Mouse (Mus musculus) ES-Bruce4 (cell line): ENCODE results near the gene Rspo4. TPM values are rescaled to one million over a fixed set of nuclear protein-coding genes. Genes with fewer than 3 reads are reported as not detected.

Source experiments
- H3K27ac ChIP-seq: 2 replicates; pipeline ENCODE4 v1.5.1; 2012; ENCODE audit warnings: low read length, inconsistent platforms; ENCODE audit not compliant: insufficient read depth
- H3K27me3 ChIP-seq: 2 replicates; pipeline ENCODE4 v1.6.1; 2012; ENCODE audit warnings: mild to moderate bottlenecking, low read length, inconsistent platforms; ENCODE audit not compliant: control insufficient read depth, poor library complexity, insufficient read depth, severe bottlenecking
- H3K36me3 ChIP-seq: 2 replicates; pipeline ENCODE4 v1.6.1; 2012; ENCODE audit warnings: inconsistent platforms, mild to moderate bottlenecking, low read length, moderate library complexity; ENCODE audit not compliant: control insufficient read depth, poor library complexity, insufficient read depth, severe bottlenecking
- H3K4me1 ChIP-seq: one replicate; pipeline ENCODE4 v1.8.1; 2011; ENCODE audit warnings: low read length; ENCODE audit not compliant: control insufficient read depth, insufficient read depth
- H3K4me3 ChIP-seq: 2 replicates; pipeline ENCODE4 v1.5.1; 2011; ENCODE audit warnings: low read depth, mild to moderate bottlenecking, low read length
- H3K9ac ChIP-seq: 2 replicates; pipeline ENCODE4 v1.6.1; 2012; ENCODE audit warnings: low read depth, mild to moderate bottlenecking, inconsistent platforms; ENCODE audit not compliant: poor library complexity, severe bottlenecking
- H3K9me3 ChIP-seq: replicated peaks from 2 replicates; pipeline ENCODE4 v1.6.1; 2012; ENCODE audit warnings: mild to moderate bottlenecking, low read length, inconsistent platforms; ENCODE audit not compliant: control insufficient read depth, poor library complexity, insufficient read depth, severe bottlenecking
- CTCF ChIP-seq: IDR thresholded peaks from one replicate; pipeline ENCODE4 v1.8.1; 2011; ENCODE audit warnings: low read depth, low read length
- EP300 ChIP-seq: IDR thresholded peaks from 2 replicates; pipeline ENCODE4 v1.6.1; 2011; ENCODE audit warnings: low read depth, low read length; ENCODE audit not compliant: insufficient read depth
- POLR2A ChIP-seq: IDR thresholded peaks from one replicate; pipeline ENCODE4 v1.8.1; 2011; ENCODE audit warnings: low read length; ENCODE audit not compliant: insufficient read depth
- polyA plus RNA-seq: library from polyadenylated mRNA; stranded (reverse); fragments of >200 nt; gene quantifications from 2 replicates; pipeline ENCODE4 v1.2.4, GENCODE M21; 2011; ENCODE audit warnings: low read depth; ENCODE audit not compliant: missing spikeins, insufficient read depth, insufficient read length

Rspo4 gene
- polyA plus RNA-seq, 1 experiment, result 0.25 TPM

DNA sequence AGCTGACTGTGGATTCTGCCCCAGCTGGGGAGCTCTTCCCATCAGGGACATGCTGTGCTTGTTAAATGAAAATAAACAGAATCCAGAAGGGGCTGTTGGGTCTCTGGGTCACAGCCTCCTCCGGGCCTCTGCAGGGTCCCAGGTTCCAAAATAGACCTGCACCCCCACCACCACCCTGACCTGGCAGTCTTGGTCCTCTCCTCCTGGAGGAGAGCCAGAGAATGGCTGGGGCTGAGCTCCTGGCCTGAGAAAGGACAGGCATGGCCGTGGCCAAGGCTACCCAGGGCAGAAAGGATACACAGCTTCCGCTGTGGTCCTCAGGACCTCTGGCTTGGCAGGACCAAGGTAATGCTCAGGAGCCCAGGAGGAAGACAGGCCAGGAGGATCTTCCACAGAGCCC, 61.9 kb downstream of the Rspo4 start:
- Histone ChIP-seq H3K9ac (no peak overlapping the region), H3K27me3 (no peaks in the 10 kb centered on the region), H3K4me1 (peaks cover 3% of the 10 kb centered on the region), H3K4me3 (no peak overlapping the region), H3K36me3 (no peaks in the 10 kb centered on the region), H3K27ac (no peak overlapping the region), H3K9me3 (no peaks in the 10 kb centered on the region)
- TF ChIP-seq CTCF (no peak), POLR2A (no peak), EP300 (no peak)

DNA sequence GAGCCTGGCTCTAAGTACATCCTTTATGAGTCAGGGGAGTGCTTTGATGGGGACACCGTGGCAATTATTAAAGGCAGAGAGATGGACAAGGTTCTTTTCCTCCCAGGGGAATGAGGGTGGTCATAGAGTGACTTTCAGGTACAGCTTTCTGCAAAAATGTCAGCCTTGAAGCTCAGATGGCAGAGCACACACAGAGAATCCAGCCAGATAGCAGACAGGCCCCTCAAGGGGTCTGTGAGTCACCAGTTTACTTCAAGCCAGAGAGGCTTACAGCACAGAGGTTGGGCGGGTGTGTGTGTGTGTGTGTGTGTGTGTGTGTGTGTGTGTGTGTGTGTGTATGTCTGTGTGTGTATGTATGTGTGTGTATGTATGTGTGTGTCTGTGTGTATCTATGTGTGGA, 64.3 kb downstream of the Rspo4 start:
- H3K9ac ChIP-seq, result no peak overlapping the region
- peaks cover 3% of the 10 kb centered on the region for H3K4me1 ChIP-seq
- no peak overlapping the region for H3K4me3 ChIP-seq
- no peak overlapping the region for H3K27ac ChIP-seq
- H3K27me3 ChIP-seq, result no peaks in the 10 kb centered on the region; the same call in 1 of the 2 replicates
- no peaks in the 10 kb centered on the region for H3K9me3 ChIP-seq
- TF ChIP-seq EP300, result no peak
- TF ChIP-seq CTCF, result no peak
- H3K36me3 ChIP-seq, result no peaks in the 10 kb centered on the region

DNA sequence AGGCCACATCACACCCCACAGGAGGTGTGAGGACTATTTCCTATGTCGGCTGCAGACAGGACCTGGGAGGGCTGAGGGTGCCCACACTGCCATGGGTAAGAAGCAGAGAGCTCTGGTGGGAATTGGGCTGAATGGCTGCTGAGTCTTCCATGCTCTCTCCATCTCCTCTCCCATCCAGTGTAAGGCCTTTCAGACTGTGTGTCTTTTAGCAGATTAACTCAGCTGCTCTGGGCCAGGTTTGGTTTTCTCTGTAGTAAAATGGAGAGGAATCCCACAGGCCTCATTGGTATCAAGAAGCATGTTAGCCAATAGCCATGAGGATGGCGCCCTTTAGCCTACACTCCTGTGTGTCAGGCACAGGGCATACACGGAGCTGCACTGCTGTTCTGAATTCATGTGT, 66.7 kb downstream of the Rspo4 start:
- Histone ChIP-seq H3K9ac (no peak overlapping the region), H3K9me3 (no peaks in the 10 kb centered on the region), H3K27ac (no peak overlapping the region), H3K4me1 (no peaks in the 10 kb centered on the region), H3K4me3 (no peak overlapping the region), H3K27me3 (no peaks in the 10 kb centered on the region; the same call in 1 of the 2 replicates), H3K36me3 (no peaks in the 10 kb centered on the region)
- no peak for TF ChIP-seq POLR2A
- no peak for TF ChIP-seq EP300

DNA sequence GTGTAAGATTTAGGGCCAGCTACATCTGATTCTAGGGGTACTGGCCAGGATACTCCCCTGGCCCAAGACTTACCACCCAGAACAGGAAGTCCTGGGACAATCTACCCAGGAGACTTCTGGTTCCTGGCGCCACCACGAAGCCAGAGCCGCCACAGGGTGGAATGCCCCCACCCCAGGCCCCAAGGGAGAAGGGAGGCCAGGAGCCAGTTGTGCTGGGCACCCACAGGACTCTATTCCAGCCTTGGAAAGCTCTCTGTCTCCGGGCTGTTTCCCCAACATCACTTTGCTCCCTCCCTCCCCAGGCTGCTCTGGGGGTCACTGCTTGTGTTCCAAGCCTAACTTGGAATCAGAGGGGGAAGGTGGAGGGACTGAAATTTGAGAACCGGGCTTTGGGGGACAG, 67.8 kb downstream of the Rspo4 start:
- no peak overlapping the region for H3K4me3 ChIP-seq
- no peak overlapping the region for H3K9ac ChIP-seq
- TF ChIP-seq EP300 (no peak), POLR2A (no peak), CTCF (no peak)

DNA sequence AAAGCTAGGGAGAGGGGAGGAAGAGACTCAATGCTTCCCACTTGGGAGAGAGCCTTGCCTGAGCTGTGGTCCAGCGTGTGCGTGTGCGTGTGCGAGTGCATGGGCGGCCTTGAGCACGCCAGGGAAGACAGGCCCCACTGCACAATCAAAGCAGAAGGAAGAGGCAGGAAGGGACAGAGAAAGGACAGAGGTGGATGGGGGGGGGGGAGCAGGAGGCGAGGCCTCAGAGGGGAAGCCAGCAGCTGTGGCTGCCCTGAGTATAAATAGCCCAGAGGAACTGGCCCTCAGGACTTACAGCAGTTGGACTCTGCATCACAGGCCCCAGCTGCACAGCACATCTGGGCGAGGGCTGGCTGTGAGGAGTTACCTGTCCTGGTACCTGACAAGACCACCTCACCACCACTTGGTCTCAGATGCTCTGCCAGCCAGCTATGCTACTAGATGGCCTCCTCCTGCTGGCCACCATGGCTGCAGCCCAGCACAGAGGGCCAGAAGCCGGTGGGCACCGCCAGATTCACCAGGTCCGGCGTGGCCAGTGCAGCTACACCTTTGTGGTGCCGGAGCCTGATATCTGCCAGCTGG, 68.3 kb downstream of the Rspo4 start, which contains the start of gene Angpt4:
Gene Angpt4, plus strand, starts transcription at position 292 of the 582 bp plus-strand sequence.
- Histone ChIP-seq H3K36me3 (no peaks in the 10 kb centered on the region), H3K9me3 (no peaks in the 10 kb centered on the region), H3K4me1 (no peaks in the 10 kb centered on the region), H3K27me3 (no peaks in the 10 kb centered on the region; the same call in 1 of the 2 replicates), H3K9ac (no peak within 1 kb of the TSS), H3K27ac (no peak within 1 kb of the TSS), H3K4me3 (no peak within 1 kb of the TSS)
- no peak for TF ChIP-seq POLR2A
- no peak for TF ChIP-seq CTCF
- no peak for TF ChIP-seq EP300

More for the DNA sequence above, 67.8 kb downstream of the Rspo4 start:
- Histone ChIP-seq H3K4me1 (no peaks in the 10 kb centered on the region), H3K9me3 (no peaks in the 10 kb centered on the region), H3K36me3 (no peaks in the 10 kb centered on the region), H3K27ac (no peak overlapping the region), H3K27me3 (no peaks in the 10 kb centered on the region; the same call in 1 of the 2 replicates)

DNA sequence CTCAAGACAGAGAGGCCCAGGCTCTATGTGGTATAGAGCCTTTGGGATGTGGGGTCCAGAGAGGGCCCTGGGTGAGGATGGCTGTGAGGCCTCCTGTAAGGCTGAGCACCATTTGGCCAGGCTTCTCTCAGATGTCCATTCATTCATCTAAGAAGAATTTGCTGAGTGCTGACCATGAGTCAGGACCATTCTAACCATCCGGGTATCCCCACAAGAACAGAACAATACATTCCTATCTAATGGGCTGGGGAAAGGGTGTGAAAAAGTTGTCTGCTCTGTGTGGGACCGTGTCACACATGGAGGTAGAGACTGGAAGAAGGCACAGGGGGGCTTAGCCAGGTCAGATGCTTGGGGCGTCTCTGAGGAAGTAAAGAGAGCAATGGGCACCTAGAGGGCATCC, 69.0 kb downstream of the Rspo4 start:
- Histone ChIP-seq H3K9ac (no peak overlapping the region), H3K4me1 (no peaks in the 10 kb centered on the region), H3K27ac (no peak overlapping the region), H3K9me3 (no peaks in the 10 kb centered on the region), H3K4me3 (no peak overlapping the region), H3K27me3 (no peaks in the 10 kb centered on the region; the same call in 1 of the 2 replicates), H3K36me3 (no peaks in the 10 kb centered on the region)
- no peak for TF ChIP-seq CTCF
- no peak for TF ChIP-seq EP300
- TF ChIP-seq POLR2A, result no peak
